ENCODE assay signal across 19 mouse cellular contexts in genomic region chr2:113607806-113608205, GRCm38 (mm10).
A peak's percentile ranks its signal among the peaks of the same experiment; 100 is the strongest.
DNase-seq lines count a peak whose midpoint lies in the region; ATAC-seq and TF ChIP-seq lines count a peak whose summit lies in the region.
"Had no signal": no experiment of that assay in that cellular context is flagged by ENCODE, and none has a peak within 500 bp of the region (broad histone marks: within the 10 kb centered on the region; RNA-seq: fewer than 3 reads in every experiment).

No protein-coding gene starts in this region.

- no peaks in the 10 kb centered on the region for H3K4me1 ChIP-seq in intestine, postnatal 0 days (replicated peaks; ENCODE audit: control insufficient read depth, insufficient read depth, low read length)
- H3K4me1 ChIP-seq in intestine, embryonic 16.5 days (ENCODE audit: control insufficient read depth, insufficient read depth, low read length), result no peaks in the 10 kb centered on the region
- no peaks in the 10 kb centered on the region for H3K4me1 ChIP-seq in lung, embryonic 14.5 days (ENCODE audit: insufficient read depth)
- H3K4me1 ChIP-seq: liver, embryonic 15.5 days; neural tube, embryonic 15.5 days; stomach, embryonic 15.5 days had no signal

- ATAC-seq in cerebellum, adult (ENCODE audit: insufficient number of reproducible peaks, low FRiP score, low TSS enrichment), result no peak
- ATAC-seq in intestine, postnatal 0 days, result no peak
- ATAC-seq in intestine, embryonic 16.5 days, result no peak
- peak; percentile 75; the same call in 1 of the 2 replicates for ATAC-seq in lung, embryonic 14.5 days (ENCODE audit: insufficient read depth)

- H3K4me2 ChIP-seq in intestine, postnatal 0 days (replicated peaks; ENCODE audit: low read depth), result no peak overlapping the region
- H3K4me2 ChIP-seq in intestine, embryonic 16.5 days (ENCODE audit: low read depth, low read length), result no peak overlapping the region
- H3K4me2 ChIP-seq in lung, embryonic 14.5 days, result no peak overlapping the region
- H3K4me2 ChIP-seq: heart, embryonic 13.5 days; liver, embryonic 15.5 days; neural tube, embryonic 15.5 days; stomach, embryonic 15.5 days had no signal

- no peak overlapping the region for H3K4me3 ChIP-seq in intestine, postnatal 0 days (ENCODE audit: low read depth, low read length)
- no peak overlapping the region for H3K4me3 ChIP-seq in intestine, embryonic 16.5 days (ENCODE audit: low read length)
- H3K4me3 ChIP-seq in lung, embryonic 14.5 days (ENCODE audit: low read depth, low read length), result no peak overlapping the region
- H3K4me3 ChIP-seq: heart, embryonic 13.5 days; hindbrain, embryonic 10.5 days; liver, embryonic 15.5 days; neural tube, embryonic 15.5 days; stomach, embryonic 15.5 days had no signal

- peak; percentile 27; the same call in 1 of the 2 replicates for TF ChIP-seq CTCF in intestine, postnatal 0 days (IDR thresholded peaks at IDR 0.05; ENCODE audit: low read depth)
- 0 out of 2 replicates have a peak, but pooled peaks have one; percentile 1 for TF ChIP-seq CTCF in lung, embryonic 14.5 days (IDR thresholded peaks at IDR 0.05; ENCODE audit: low read depth)

- H3K27ac ChIP-seq in intestine, postnatal 0 days (ENCODE audit: low read depth, low read length), result no peak overlapping the region
- no peak overlapping the region for H3K27ac ChIP-seq in intestine, embryonic 16.5 days (ENCODE audit: low read length)
- H3K27ac ChIP-seq in lung, embryonic 14.5 days (ENCODE audit: low read depth), result no peak overlapping the region
- H3K27ac ChIP-seq: heart, embryonic 13.5 days; hindbrain, embryonic 10.5 days; liver, embryonic 15.5 days; neural tube, embryonic 15.5 days; stomach, embryonic 15.5 days had no signal

- DNase-seq in cerebellum, postnatal 10 days, result peak; percentile 23 to 38
- DNase-seq in lung, embryonic 14.5 days, result peak; percentile 85
- no peak for DNase-seq in lung, adult 18-20 months
- DNase-seq in kidney, postnatal 4 days, result peak; percentile 48 to 49
- no peak for DNase-seq in adrenal gland, adult (ENCODE audit: inconsistent age in 2 of 2, low spot score in 1 of 2)
- DNase-seq: adrenal gland, postnatal 25 days; cerebellum, adult 9-11 months; embryo, embryonic 11 days; gastrocnemius, postnatal 25 days; right cerebral cortex, adult 18-20 months; spleen, adult 18-20 months had no signal

- H3K9ac ChIP-seq in intestine, postnatal 0 days (ENCODE audit: low read depth, low read length), result no peak overlapping the region
- H3K9ac ChIP-seq in intestine, embryonic 16.5 days (ENCODE audit: low read depth, low read length), result no peak overlapping the region
- no peak overlapping the region for H3K9ac ChIP-seq in lung, embryonic 14.5 days
- H3K9ac ChIP-seq: heart, embryonic 13.5 days; liver, embryonic 15.5 days; neural tube, embryonic 15.5 days; stomach, embryonic 15.5 days had no signal

- no peaks in the 10 kb centered on the region for H3K27me3 ChIP-seq in intestine, postnatal 0 days (replicated peaks; ENCODE audit: control insufficient read depth, insufficient read depth, low read length)
- no peaks in the 10 kb centered on the region for H3K27me3 ChIP-seq in intestine, embryonic 16.5 days (replicated peaks; ENCODE audit: control insufficient read depth, insufficient read depth, low read length)
- H3K27me3 ChIP-seq in lung, embryonic 14.5 days (ENCODE audit: insufficient read depth, low read length), result no peaks in the 10 kb centered on the region
- H3K27me3 ChIP-seq: heart, embryonic 13.5 days; liver, embryonic 15.5 days; neural tube, embryonic 15.5 days; stomach, embryonic 15.5 days had no signal

- no peaks in the 10 kb centered on the region for H3K9me3 ChIP-seq in intestine, postnatal 0 days (ENCODE audit: control insufficient read depth)
- no peaks in the 10 kb centered on the region for H3K9me3 ChIP-seq in intestine, embryonic 16.5 days (ENCODE audit: control insufficient read depth, low read length)
- no peaks in the 10 kb centered on the region for H3K9me3 ChIP-seq in lung, embryonic 14.5 days (ENCODE audit: low read depth, low read length)
- H3K9me3 ChIP-seq: heart, embryonic 13.5 days; hindbrain, embryonic 10.5 days; liver, embryonic 15.5 days; neural tube, embryonic 15.5 days; stomach, embryonic 15.5 days had no signal

- H3K36me3 ChIP-seq in intestine, postnatal 0 days (ENCODE audit: control insufficient read depth, insufficient read depth), result peaks cover 3% of the 10 kb centered on the region; the same call in 1 of the 2 replicates
- no peaks in the 10 kb centered on the region for H3K36me3 ChIP-seq in intestine, embryonic 16.5 days (ENCODE audit: control insufficient read depth, insufficient read depth, low read length)
- H3K36me3 ChIP-seq in lung, embryonic 14.5 days (ENCODE audit: insufficient read depth), result no peaks in the 10 kb centered on the region
- H3K36me3 ChIP-seq: heart, embryonic 13.5 days; hindbrain, embryonic 10.5 days; liver, embryonic 15.5 days; neural tube, embryonic 15.5 days; stomach, embryonic 15.5 days had no signal

- WGBS in intestine, postnatal 0 days, result 59% methylated on average over 1 of the region's 1 CpGs
- 60% methylated on average over 1 of the region's 1 CpGs for WGBS in intestine, embryonic 16.5 days
- WGBS in lung, embryonic 14.5 days, result 55% methylated on average over 1 of the region's 1 CpGs

Comparison
In these comparisons a context has a peak if more than half of its experiments do, and no peak if none do; other contexts are left out.
1. DNase-seq: peak in cerebellum, postnatal 10 days (2 of 2), lung, embryonic 14.5 days (single experiment) and kidney, postnatal 4 days (2 of 2); none in lung, adult 18-20 months (0 of 2) and adrenal gland, adult (0 of 2).